23 mouse cellular contexts compared by ENCODE assay signal in genomic region chr11:102941236-102941635, GRCm38 (mm10). TPM values are rescaled to one million over a fixed set of nuclear protein-coding genes. Genes with fewer than 3 reads are reported as not detected.
"Had no signal": no experiment of that assay in that cellular context is flagged by ENCODE, and none has a peak within 500 bp of the region (broad histone marks: within the 10 kb centered on the region; RNA-seq: fewer than 3 reads in every experiment).

No protein-coding gene starts in this region.

- H3K9me3 ChIP-seq: neural tube, embryonic 13.5 days; neural tube, embryonic 15.5 days; stomach, embryonic 15.5 days had no signal

- H3K4me2 ChIP-seq: neural tube, embryonic 13.5 days; neural tube, embryonic 15.5 days; stomach, embryonic 15.5 days had no signal

- H3K4me3 ChIP-seq: neural tube, embryonic 13.5 days; neural tube, embryonic 15.5 days; stomach, embryonic 15.5 days had no signal

- DNase-seq: retina, postnatal 1 day; right cerebral cortex, adult 18-20 months; right cerebral cortex, postnatal 14 days; right cerebral cortex, postnatal 25 days; right cerebral cortex, postnatal 4 days; spleen, adult 18-20 months; thymus, adult 18-20 months; thymus, adult 2 months; thymus, postnatal 14 days; thymus, postnatal 25 days; thymus, postnatal 36 days; thymus, postnatal 4 days had no signal

- H3K36me3 ChIP-seq: neural tube, embryonic 13.5 days; neural tube, embryonic 15.5 days; stomach, embryonic 15.5 days had no signal

- H3K9ac ChIP-seq: neural tube, embryonic 13.5 days; neural tube, embryonic 15.5 days; stomach, embryonic 15.5 days had no signal

- H3K27ac ChIP-seq: neural tube, embryonic 13.5 days; neural tube, embryonic 15.5 days; stomach, embryonic 15.5 days; stomach, postnatal 0 days had no signal

RNA-seq across cellular contexts. Expression of gene C1ql1, which starts 5.3 kb away (rescaled TPM):
- total RNA-seq: neutrophil, adult 5-6 weeks had no signal
- polyA plus RNA-seq: spleen, adult 2 months; thymus, postnatal 0 days had no signal

RNA-seq across cellular contexts. Expression of gene Kif18b, which starts 16.3 kb away (rescaled TPM):
- total RNA-seq: neutrophil, adult 5-6 weeks had no signal

RNA-seq across cellular contexts. Expression of gene Gfap, which starts 40.5 kb away (rescaled TPM):
- total RNA-seq: neutrophil, adult 5-6 weeks had no signal

RNA-seq across cellular contexts. Expression of gene Fam187a, which starts 56.3 kb away (rescaled TPM):
- total RNA-seq: neutrophil, adult 5-6 weeks had no signal
- polyA plus RNA-seq: neural tube, embryonic 13.5 days; neural tube, embryonic 14.5 days; neural tube, embryonic 15.5 days; small intestine, adult 2 months; spleen, adult 2 months; stomach, embryonic 14.5 days; stomach, embryonic 15.5 days; stomach, postnatal 0 days; thymus, adult 2 months; thymus, postnatal 0 days; urinary bladder, adult 2 months had no signal
